ENCODE assay signal across 8 mouse cellular contexts in genomic region chr1:189867034-189867433, GRCm38 (mm10). TPM values are rescaled to one million over a fixed set of nuclear protein-coding genes. Genes with fewer than 3 reads are reported as not detected.
DNase-seq lines count a peak whose midpoint lies in the region; ATAC-seq and TF ChIP-seq lines count a peak whose summit lies in the region.

No protein-coding gene starts in this region.

- no peaks in the 10 kb centered on the region for H3K9me3 ChIP-seq in heart, embryonic 15.5 days (replicated peaks)
- no peaks in the 10 kb centered on the region for H3K9me3 ChIP-seq in lung, embryonic 15.5 days

- H3K4me1 ChIP-seq in spleen, adult 2 months (ENCODE audit: control insufficient read depth, insufficient read depth, insufficient read length): peaks cover 4% of the 10 kb centered on the region; the same call in 1 of the 2 replicates
- peaks cover 33% of the 10 kb centered on the region for H3K4me1 ChIP-seq in heart, embryonic 15.5 days (replicated peaks)
- H3K4me1 ChIP-seq in lung, embryonic 15.5 days: peaks cover 19% of the 10 kb centered on the region

- H3K27me3 ChIP-seq in spleen, adult 2 months (ENCODE audit: control insufficient read depth, insufficient read depth, low read length): no peaks in the 10 kb centered on the region
- H3K27me3 ChIP-seq in heart, embryonic 15.5 days: no peaks in the 10 kb centered on the region
- no peaks in the 10 kb centered on the region for H3K27me3 ChIP-seq in lung, embryonic 15.5 days

- peak; percentile 53 for ATAC-seq in heart, embryonic 15.5 days (replicated peaks; ENCODE audit: insufficient number of reproducible peaks, insufficient read depth, low FRiP score, low read depth)
- ATAC-seq in lung, embryonic 15.5 days (ENCODE audit: borderline replicate concordance, extremely low read depth, low FRiP score, low TSS enrichment): 0 out of 2 replicates have a peak, but pooled peaks have one; percentile 2

- peak overlapping the region; percentile 49 for H3K27ac ChIP-seq in spleen, adult 2 months (ENCODE audit: insufficient read depth, low read length)
- H3K27ac ChIP-seq in heart, embryonic 15.5 days: peak overlapping the region; percentile 87
- H3K27ac ChIP-seq in lung, embryonic 15.5 days: peak overlapping the region; percentile 83

- TF ChIP-seq CTCF in spleen, adult 2 months (IDR thresholded peaks at IDR 0.05; ENCODE audit: extremely low read depth, insufficient read depth, insufficient read length, insufficient replicate concordance): no peak

- no peak overlapping the region; the same call in 1 of the 2 replicates for H3K4me3 ChIP-seq in spleen, adult 2 months (ENCODE audit: extremely low read depth, insufficient read depth, insufficient read length)
- H3K4me3 ChIP-seq in heart, embryonic 15.5 days: peak overlapping the region; percentile 3; the same call in 1 of the 2 replicates
- H3K4me3 ChIP-seq in lung, embryonic 15.5 days: no peak overlapping the region

- H3K9ac ChIP-seq in heart, embryonic 15.5 days: peak overlapping the region; percentile 20; the same call in 1 of the 2 replicates
- H3K9ac ChIP-seq in lung, embryonic 15.5 days: no peak overlapping the region

- DNase-seq in spleen, adult 2 months (ENCODE audit: low read depth in 1 of 2, low spot score in 2 of 2): peak in 1 of 2 experiments; percentile 15
- DNase-seq in spleen, adult 18-20 months: no peak
- peak; percentile 42 to 43 for DNase-seq in thymus, postnatal 36 days
- no peak for DNase-seq in adrenal gland, adult 2 months
- DNase-seq in retina, embryonic 14.5 days (ENCODE audit: low spot score): no peak
- DNase-seq in urinary bladder, adult 18-20 months (ENCODE audit: low spot score in 2 of 2): no peak

- no peaks in the 10 kb centered on the region for H3K36me3 ChIP-seq in spleen, adult 2 months (ENCODE audit: control insufficient read depth, insufficient read depth, low read length)
- H3K36me3 ChIP-seq in heart, embryonic 15.5 days: peaks cover 24% of the 10 kb centered on the region; the same call in 1 of the 2 replicates
- H3K36me3 ChIP-seq in lung, embryonic 15.5 days: peaks cover 30% of the 10 kb centered on the region; the same call in 1 of the 2 replicates

- 27% methylated on average over 5 of the region's 5 CpGs for WGBS in spleen, adult 2 months
- WGBS in heart, embryonic 15.5 days: 17% methylated on average over 5 of the region's 5 CpGs
- WGBS in lung, embryonic 15.5 days: 16% methylated on average over 5 of the region's 5 CpGs

- peak overlapping the region; percentile 39 for H3K4me2 ChIP-seq in heart, embryonic 15.5 days
- H3K4me2 ChIP-seq in lung, embryonic 15.5 days: peak overlapping the region; percentile 23; the same call in 1 of the 2 replicates

- TF ChIP-seq POLR2A in spleen, adult 2 months (IDR thresholded peaks at IDR 0.05; ENCODE audit: low read depth, low read length): no peak

RNA-seq across cellular contexts. Expression of gene Smyd2, which starts 55.1 kb away (rescaled TPM):
- 13.0 and 14.6 TPM in 2 replicates for polyA plus RNA-seq in spleen, adult 2 months (2012; rRNA removed)
- 208 and 210 TPM in 2 replicates for polyA plus RNA-seq in heart, embryonic 15.5 days (2015; fragmentation: Nextera tagmentation; extraction: Ambion mirVana)
- polyA plus RNA-seq in lung, embryonic 15.5 days (2015; fragmentation: Nextera tagmentation; extraction: Ambion mirVana): 98.5 and 99.1 TPM in 2 replicates
- 10 to 100 TPM; 76.9 to 85.2 TPM for total RNA-seq in adrenal gland, adult 2 months (2021)
- 60.6 and 72.5 TPM in 2 replicates for polyA plus RNA-seq in adrenal gland, adult 2 months (2012; rRNA removed)

Comparison
In these comparisons a context has a peak if more than half of its experiments do, and no peak if none do; other contexts are left out.
1. DNase-seq: peak in thymus, postnatal 36 days (2 of 2); none in spleen, adult 18-20 months (0 of 2), adrenal gland, adult 2 months (single experiment), retina, embryonic 14.5 days (single experiment) and urinary bladder, adult 18-20 months (0 of 2).
2. Peak in every context shown above with its lines, with median percentiles within 50 percentile points of each other: H3K27ac ChIP-seq.